Mouse (Mus musculus) cortical plate, adult 2 months (tissue): ENCODE measurements around the gene Kif3b.

Experiments used
- CTCF ChIP-seq: fragments of 200-500 bp; IDR thresholded peaks from 2 replicates; pipeline ENCODE4 v1.5.1; 2011; ENCODE audit warnings: mild to moderate bottlenecking, control low read depth, low read length; ENCODE audit not compliant: insufficient read depth; ENCODE audit errors: extremely low read depth
- POLR2A ChIP-seq: fragments of 200-500 bp; IDR thresholded peaks from 2 replicates; pipeline ENCODE4 v1.6.1; 2011; ENCODE audit warnings: mild to moderate bottlenecking, low read length, control low read depth; ENCODE audit not compliant: insufficient read depth; ENCODE audit errors: extremely low read depth

- no peak for TF ChIP-seq POLR2A
- TF ChIP-seq CTCF: no peak
These were observed 52.0 kb downstream of the Kif3b start for GRCm38 (mm10) chr2:153343191-153343590.
